Mouse (Mus musculus): ENCODE measurements around the gene Slc2a9. TPM values are rescaled to one million over a fixed set of nuclear protein-coding genes. Genes with fewer than 3 reads are reported as not detected.

The Slc2a9 gene
- total and polyA plus RNA-seq, 3 experiments = 1.6 to 2.8 (median 2.3) TPM

DNA sequence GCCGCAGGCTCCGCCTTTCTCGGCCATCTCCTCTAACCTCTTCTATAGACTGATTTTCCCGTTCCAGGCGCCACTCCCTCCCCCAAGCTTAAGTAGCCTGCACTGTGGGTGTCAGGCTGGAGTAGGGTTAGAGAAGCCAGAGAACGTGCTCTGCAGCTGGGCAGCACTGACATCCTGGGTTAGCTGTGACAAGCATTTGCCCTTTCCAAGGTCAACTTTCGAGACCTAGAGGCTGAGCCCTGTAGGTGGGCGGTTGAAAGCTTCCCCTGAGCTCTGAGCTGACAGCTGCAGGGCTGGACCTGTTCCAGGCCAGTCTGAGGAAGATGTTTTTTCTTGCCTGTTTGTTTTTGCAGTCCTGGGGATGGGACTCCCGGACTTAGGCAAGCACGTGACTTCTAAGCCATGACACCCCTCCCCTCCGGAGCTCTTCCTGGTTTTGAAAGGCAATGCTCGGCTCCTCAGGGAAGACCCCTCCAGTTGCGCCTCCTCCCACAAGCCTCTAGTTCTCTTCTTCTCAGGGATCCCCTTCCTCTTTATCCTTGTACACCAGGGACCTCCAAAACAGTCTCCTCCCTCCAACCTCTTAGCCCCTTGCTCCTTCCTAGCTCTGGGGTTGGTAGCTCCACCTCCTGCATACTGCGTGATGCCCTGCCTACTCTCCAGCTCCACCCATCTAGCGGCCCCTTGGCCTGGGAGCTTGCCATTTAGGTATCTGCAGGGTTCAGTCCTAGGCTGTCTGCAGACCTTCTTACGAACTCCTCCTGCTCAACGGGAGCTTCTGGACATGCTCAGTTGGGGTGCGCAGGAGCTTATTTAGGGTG lies 136.1 kb downstream of the Slc2a9 start:
- Histone ChIP-seq H3K9ac (ENCODE audit: insufficient read depth, low read depth) (no peak overlapping the region), H3K36me3 (replicated peaks in 1 of 2; ENCODE audit: control insufficient read depth in 1 of 2, insufficient read depth in 1 of 2, low read length in 1 of 2) (no peaks in the 10 kb centered on the region), H3K4me1 (ENCODE audit: control insufficient read depth in 1 of 2, insufficient read depth in 2 of 2) (peaks cover 0 to 5% of the 10 kb centered on the region in 2 experiments; a peak in 1 of 4 replicates), H3K27me3 (replicated peaks) (no peaks in the 10 kb centered on the region), H3K27ac (ENCODE audit: insufficient read depth, low read depth) (no peak overlapping the region), H3K9me3 (replicated peaks; ENCODE audit: low read length) (no peaks in the 10 kb centered on the region), H3K79me2 (replicated peaks; ENCODE audit: control insufficient read depth, extremely low read depth, insufficient read depth, poor library complexity, severe bottlenecking) (no peaks in the 10 kb centered on the region), H3K4me2 (ENCODE audit: insufficient read depth, low read depth, poor library complexity, severe bottlenecking) (no peak overlapping the region), H3K4me3 (replicated peaks in 1 of 3; ENCODE audit: low read depth in 2 of 3, low read length in 2 of 3, poor library complexity in 1 of 3) (no peak overlapping the region)
- DNase-seq (ENCODE audit: extremely low read depth) = no peak
- dilution Hi-C loops (cut with MboI; ENCODE audit: extremely low pct_ligation_motif_present, extremely low pct_unique_long_range_greater_than_20kb, low sequenced_read_pairs) (no loop called here), in situ Hi-C loops (cut with MboI; ENCODE audit: low pct_ligation_motif_present, low pct_unique_long_range_greater_than_20kb, low sequenced_read_pairs) (no loop called here)
- TF ChIP-seq BHLHE40 (IDR thresholded peaks at IDR 0.05; ENCODE audit: low read depth, low read length) (0 out of 2 replicates have a peak, but pooled peaks have one; percentile 33), USF1 (IDR thresholded peaks at IDR 0.05; ENCODE audit: low read depth, low read length) (no peak)

DNA sequence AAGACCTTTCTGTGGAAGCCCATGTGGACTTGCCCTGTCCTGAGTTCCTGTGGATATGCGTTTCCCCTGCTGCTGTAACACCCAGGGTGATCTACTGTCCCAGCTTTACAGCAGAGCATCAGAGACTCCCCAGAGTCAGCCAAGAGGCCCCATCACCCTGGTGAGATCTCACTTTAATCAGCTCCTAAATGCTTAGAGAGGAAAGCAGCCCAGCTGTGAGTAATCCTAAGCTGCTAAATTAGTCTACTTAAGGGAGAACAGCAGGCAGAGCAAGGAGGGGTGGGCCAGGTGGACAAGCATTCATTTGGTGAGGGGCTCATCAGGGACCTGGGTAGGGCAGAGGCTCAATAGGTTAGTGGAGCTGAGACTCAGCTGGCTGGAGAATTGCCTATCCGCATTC lies 137.4 kb downstream of the Slc2a9 start:
- in situ Hi-C loops (cut with MboI; ENCODE audit: low pct_ligation_motif_present, low pct_unique_long_range_greater_than_20kb, low sequenced_read_pairs) (no loop called here), dilution Hi-C loops (cut with MboI; ENCODE audit: extremely low pct_ligation_motif_present, extremely low pct_unique_long_range_greater_than_20kb, low sequenced_read_pairs) (no loop called here)
- Histone ChIP-seq H3K79me2 (replicated peaks; ENCODE audit: control insufficient read depth, extremely low read depth, insufficient read depth, poor library complexity, severe bottlenecking) (no peaks in the 10 kb centered on the region), H3K4me3 (replicated peaks in 1 of 3; ENCODE audit: low read depth in 2 of 3, low read length in 2 of 3, poor library complexity in 1 of 3) (no peak overlapping the region), H3K4me1 (ENCODE audit: control insufficient read depth in 1 of 2, insufficient read depth in 2 of 2) (peaks cover 0 to 5% of the 10 kb centered on the region in 2 experiments; a peak in 1 of 4 replicates), H3K9me3 (replicated peaks; ENCODE audit: low read length) (no peaks in the 10 kb centered on the region), H3K4me2 (ENCODE audit: insufficient read depth, low read depth, poor library complexity, severe bottlenecking) (no peak overlapping the region), H3K27ac (ENCODE audit: insufficient read depth, low read depth) (no peak overlapping the region), H3K27me3 (replicated peaks) (no peaks in the 10 kb centered on the region), H3K9ac (ENCODE audit: insufficient read depth, low read depth) (no peak overlapping the region), H3K36me3 (replicated peaks in 1 of 2; ENCODE audit: control insufficient read depth in 1 of 2, insufficient read depth in 1 of 2, low read length in 1 of 2) (no peaks in the 10 kb centered on the region)
- no peak for DNase-seq (ENCODE audit: extremely low read depth)
- TF ChIP-seq RAD21 (IDR thresholded peaks at IDR 0.05; ENCODE audit: low read depth, low read length) = no peak
- no peak for TF ChIP-seq TCF12 (IDR thresholded peaks at IDR 0.05; ENCODE audit: low read depth, low read length)
- TF ChIP-seq CHD1 (IDR thresholded peaks at IDR 0.05; ENCODE audit: low read depth, low read length) = no peak
- no peak for TF ChIP-seq GABPA (IDR thresholded peaks at IDR 0.05; ENCODE audit: insufficient replicate concordance, low read depth, low read length)
- TF ChIP-seq ZC3H11A (IDR thresholded peaks at IDR 0.05; ENCODE audit: low read depth, low read length) = no peak
- no peak for TF ChIP-seq USF1 (IDR thresholded peaks at IDR 0.05; ENCODE audit: low read depth, low read length)
- no peak for TF ChIP-seq KAT2A (IDR thresholded peaks at IDR 0.05; ENCODE audit: insufficient replicate concordance, low read length)
- no peak for TF ChIP-seq SIN3A (IDR thresholded peaks at IDR 0.05; ENCODE audit: low read length)
- TF ChIP-seq ELF1 (IDR thresholded peaks at IDR 0.05; ENCODE audit: low read depth, low read length) = no peak
- TF ChIP-seq POLR2AphosphoS2 (IDR thresholded peaks at IDR 0.05; ENCODE audit: low read depth, low read length) = no peak

DNA sequence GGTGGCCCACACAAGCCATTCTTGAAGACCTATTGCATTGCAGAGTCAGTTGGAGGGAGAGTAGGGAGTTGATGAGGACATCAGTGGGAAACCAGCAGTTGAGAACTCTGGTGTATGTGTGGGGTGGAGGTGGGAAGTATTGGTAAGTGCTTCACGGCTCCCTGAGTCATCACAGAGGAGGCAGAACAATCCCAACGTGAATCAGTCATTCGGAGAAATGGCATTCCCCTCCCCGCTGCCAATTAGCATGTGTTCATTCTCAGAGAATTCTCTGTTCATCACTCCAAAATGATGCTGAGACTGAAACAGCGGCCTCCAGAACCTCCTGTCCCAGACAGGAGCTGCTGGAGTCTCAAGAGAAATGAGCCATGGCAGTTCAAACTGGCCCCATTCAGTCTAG lies 138.5 kb downstream of the Slc2a9 start:
- dilution Hi-C loops (cut with MboI; ENCODE audit: extremely low pct_ligation_motif_present, extremely low pct_unique_long_range_greater_than_20kb, low sequenced_read_pairs) = no loop called here
- no peak for DNase-seq (ENCODE audit: extremely low read depth)
- Histone ChIP-seq H3K79me2 (replicated peaks; ENCODE audit: control insufficient read depth, extremely low read depth, insufficient read depth, poor library complexity, severe bottlenecking) (no peaks in the 10 kb centered on the region), H3K9ac (ENCODE audit: insufficient read depth, low read depth) (no peak overlapping the region), H3K27me3 (replicated peaks) (no peaks in the 10 kb centered on the region), H3K4me2 (ENCODE audit: insufficient read depth, low read depth, poor library complexity, severe bottlenecking) (no peak overlapping the region), H3K27ac (ENCODE audit: insufficient read depth, low read depth) (no peak overlapping the region), H3K4me3 (replicated peaks in 1 of 3; ENCODE audit: low read depth in 2 of 3, low read length in 2 of 3, poor library complexity in 1 of 3) (no peak overlapping the region), H3K4me1 (ENCODE audit: control insufficient read depth in 1 of 2, insufficient read depth in 2 of 2) (peaks cover 0 to 5% of the 10 kb centered on the region in 2 experiments; a peak in 1 of 4 replicates), H3K9me3 (replicated peaks; ENCODE audit: low read length) (no peaks in the 10 kb centered on the region), H3K36me3 (replicated peaks in 1 of 2; ENCODE audit: control insufficient read depth in 1 of 2, insufficient read depth in 1 of 2, low read length in 1 of 2) (no peaks in the 10 kb centered on the region)
- in situ Hi-C loops (cut with MboI; ENCODE audit: low pct_ligation_motif_present, low pct_unique_long_range_greater_than_20kb, low sequenced_read_pairs) = no loop called here
- TF ChIP-seq UBTF (IDR thresholded peaks at IDR 0.05; ENCODE audit: low read depth, low read length) = no peak
- no peak for TF ChIP-seq USF1 (IDR thresholded peaks at IDR 0.05; ENCODE audit: low read depth, low read length)
- TF ChIP-seq E2F4 (IDR thresholded peaks at IDR 0.05; ENCODE audit: insufficient replicate concordance, low read depth, low read length) = no peak
- no peak for TF ChIP-seq ZC3H11A (IDR thresholded peaks at IDR 0.05; ENCODE audit: low read depth, low read length)
- TF ChIP-seq NRF1 (IDR thresholded peaks at IDR 0.05; ENCODE audit: low read depth, low read length) = no peak
- TF ChIP-seq MAFK (IDR thresholded peaks at IDR 0.05; ENCODE audit: insufficient replicate concordance, low read length) = no peak
- TF ChIP-seq GABPA (IDR thresholded peaks at IDR 0.05; ENCODE audit: insufficient replicate concordance, low read depth, low read length) = no peak
- TF ChIP-seq PAX5 (IDR thresholded peaks at IDR 0.05; ENCODE audit: low read length) = no peak
- TF ChIP-seq ZNF384 (IDR thresholded peaks at IDR 0.05; ENCODE audit: low read depth, low read length) = no peak
- no peak for TF ChIP-seq CHD1 (IDR thresholded peaks at IDR 0.05; ENCODE audit: low read depth, low read length)

Measured in CH12.LX (cell line).